Mouse (Mus musculus): Measurements from ENCODE around the gene Relt. TPM values are rescaled to one million over a fixed set of nuclear protein-coding genes. Genes with fewer than 3 reads are reported as not detected.

Relt gene
- polyA plus RNA-seq, 1 experiment from 2014 or later, result 2.4 TPM

DNA sequence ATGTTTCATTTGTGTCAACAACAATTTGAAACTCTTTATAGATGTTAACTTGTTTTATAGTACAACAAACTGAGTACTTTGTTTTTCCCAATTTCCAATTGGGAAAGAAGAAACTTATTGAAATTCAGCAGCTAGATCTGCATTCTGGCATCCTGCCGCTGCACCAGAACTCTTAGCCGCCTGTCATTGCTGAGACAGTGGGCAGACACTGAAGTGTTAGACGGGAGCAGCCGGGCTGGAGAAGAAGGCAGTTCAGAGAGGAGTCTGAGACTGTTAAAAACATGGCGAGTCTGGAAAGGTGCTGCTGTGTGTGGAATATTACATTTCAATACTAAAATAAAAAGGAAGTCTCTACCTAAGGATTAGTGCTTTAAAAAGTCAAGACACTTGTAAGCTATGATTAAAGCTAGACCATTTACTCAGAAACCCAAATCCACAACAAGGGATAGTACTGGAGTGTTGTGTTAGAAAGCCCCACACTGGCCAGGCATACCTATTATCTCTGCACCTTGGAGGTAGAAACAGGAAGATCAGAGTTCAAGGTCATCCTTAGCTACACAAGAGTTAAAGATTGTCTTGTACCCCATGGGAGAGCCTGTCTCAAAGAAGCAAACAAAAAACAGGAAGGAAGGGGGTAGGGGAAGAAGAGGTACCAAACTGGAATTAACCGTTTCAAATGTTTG, 46.3 kb downstream of the Relt start:
- WGBS, result 61% methylated on average over 6 of the region's 6 CpGs
- peak; percentile 57; the same call in 1 of the 2 replicates for ATAC-seq
- peaks cover 23% of the 10 kb centered on the region for H3K4me1 ChIP-seq

DNA sequence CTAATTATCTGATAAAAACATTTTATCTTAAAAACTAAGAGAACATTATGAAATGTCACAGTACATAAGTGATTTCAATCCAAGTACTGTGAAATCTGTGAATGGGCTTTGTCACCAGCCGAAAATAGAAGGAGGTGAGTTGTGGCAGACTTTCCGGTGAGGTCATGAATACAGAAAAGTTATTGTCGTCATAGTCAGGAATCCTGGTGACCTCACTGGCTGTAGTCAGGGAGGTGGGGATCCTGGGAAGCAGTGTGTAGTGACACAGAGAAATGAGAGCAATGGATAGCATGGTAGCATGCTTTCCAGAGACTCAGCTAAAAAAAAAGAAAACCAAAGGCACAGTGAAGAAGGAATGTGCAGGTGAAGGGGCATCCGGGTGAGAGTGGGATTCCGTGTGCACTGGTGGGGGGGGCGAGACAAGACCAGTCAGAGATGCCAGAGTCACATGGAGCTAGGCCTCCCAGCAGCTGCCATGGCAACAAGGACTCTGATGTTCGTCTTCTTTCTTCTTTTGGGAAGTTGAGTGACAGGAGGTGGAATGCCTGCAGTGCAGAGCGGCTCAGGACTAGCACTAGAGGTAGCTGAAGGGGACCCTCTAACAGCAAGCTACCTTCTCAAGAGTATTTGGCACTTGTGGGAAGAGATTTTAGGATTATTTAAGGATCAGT, 47.2 kb downstream of the Relt start:
- 27% methylated on average over 8 of the region's 8 CpGs for WGBS
- H3K9ac ChIP-seq, result no peak overlapping the region
- H3K27me3 ChIP-seq, result no peaks in the 10 kb centered on the region
- 0 out of 2 replicates have a peak, but pooled peaks cover 7% of the 10 kb centered on the region for H3K36me3 ChIP-seq (ENCODE audit: poor library complexity, severe bottlenecking)
- H3K9me3 ChIP-seq (replicated peaks), result no peaks in the 10 kb centered on the region
- H3K27ac ChIP-seq, result peak overlapping the region; percentile 57
- no peak overlapping the region for H3K4me3 ChIP-seq
- ATAC-seq, result peak; percentile 75
- peaks cover 23% of the 10 kb centered on the region for H3K4me1 ChIP-seq
- no peak overlapping the region for H3K4me2 ChIP-seq

More for the DNA sequence above, 46.3 kb downstream of the Relt start:
- H3K4me2 ChIP-seq, result no peak overlapping the region
- H3K9ac ChIP-seq, result no peak overlapping the region
- no peaks in the 10 kb centered on the region for H3K27me3 ChIP-seq
- H3K36me3 ChIP-seq (ENCODE audit: poor library complexity, severe bottlenecking), result 0 out of 2 replicates have a peak, but pooled peaks cover 6% of the 10 kb centered on the region
- no peaks in the 10 kb centered on the region for H3K9me3 ChIP-seq (replicated peaks)
- no peak overlapping the region for H3K27ac ChIP-seq
- H3K4me3 ChIP-seq, result no peak overlapping the region

DNA sequence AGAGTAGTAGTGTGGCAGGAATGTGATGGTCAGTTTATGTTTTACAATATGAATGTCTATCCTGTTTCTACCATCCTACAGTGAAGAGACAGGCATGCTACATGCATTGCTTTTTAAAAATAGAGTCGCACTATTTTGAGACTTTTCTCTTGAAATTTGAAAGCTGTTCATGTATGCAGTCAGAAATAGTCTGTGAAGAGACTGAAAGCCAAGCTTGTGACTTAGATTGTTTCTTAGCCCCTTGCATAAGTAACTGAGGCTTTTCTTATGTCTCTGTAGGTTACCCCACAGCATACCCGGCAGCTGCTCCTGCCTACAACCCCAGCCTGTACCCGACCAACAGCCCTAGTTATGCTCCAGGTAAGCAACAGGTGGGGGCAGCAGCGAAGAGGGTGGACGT, 50.6 kb downstream of the Relt start:
- 0 out of 2 replicates have a peak, but pooled peaks cover 14% of the 10 kb centered on the region for H3K36me3 ChIP-seq (ENCODE audit: poor library complexity, severe bottlenecking)
- no peak overlapping the region for H3K27ac ChIP-seq
- H3K9me3 ChIP-seq (replicated peaks), result no peaks in the 10 kb centered on the region
- H3K4me2 ChIP-seq, result no peak overlapping the region
- 93% methylated on average over 5 of the region's 5 CpGs for WGBS
- H3K27me3 ChIP-seq, result no peaks in the 10 kb centered on the region
- H3K4me3 ChIP-seq, result no peak overlapping the region
- no peak overlapping the region for H3K9ac ChIP-seq
- peaks cover 22% of the 10 kb centered on the region for H3K4me1 ChIP-seq
- ATAC-seq, result no peak

DNA sequence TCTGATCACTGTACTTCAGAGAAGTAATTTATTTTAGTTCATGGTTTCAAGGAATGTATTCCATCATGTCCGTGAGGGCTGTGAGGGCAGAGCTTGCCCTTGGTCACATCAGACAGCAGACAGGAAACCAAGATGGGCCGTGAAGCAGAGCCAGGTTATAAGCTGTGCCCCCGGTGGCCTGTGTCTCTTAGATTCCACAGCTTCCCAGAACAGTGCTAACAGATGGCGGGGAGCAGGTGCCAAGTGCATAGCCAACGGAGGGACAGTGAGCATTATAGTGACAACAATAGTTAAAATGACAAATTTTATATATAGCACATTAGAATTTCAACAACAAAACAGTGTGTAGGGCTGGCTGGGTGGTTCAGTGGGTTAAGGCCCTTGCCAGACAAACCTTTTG, 51.3 kb downstream of the Relt start:
- H3K9ac ChIP-seq, result no peak overlapping the region
- ATAC-seq, result no peak
- 0 out of 2 replicates have a peak, but pooled peaks cover 14% of the 10 kb centered on the region for H3K36me3 ChIP-seq (ENCODE audit: poor library complexity, severe bottlenecking)
- H3K9me3 ChIP-seq (replicated peaks), result no peaks in the 10 kb centered on the region
- no peaks in the 10 kb centered on the region for H3K27me3 ChIP-seq
- 78% methylated on average over 5 of the region's 5 CpGs for WGBS
- no peak overlapping the region for H3K4me3 ChIP-seq
- peaks cover 15% of the 10 kb centered on the region for H3K4me1 ChIP-seq
- H3K4me2 ChIP-seq, result no peak overlapping the region
- H3K27ac ChIP-seq, result peak overlapping the region; percentile 14; the same call in 1 of the 2 replicates

DNA sequence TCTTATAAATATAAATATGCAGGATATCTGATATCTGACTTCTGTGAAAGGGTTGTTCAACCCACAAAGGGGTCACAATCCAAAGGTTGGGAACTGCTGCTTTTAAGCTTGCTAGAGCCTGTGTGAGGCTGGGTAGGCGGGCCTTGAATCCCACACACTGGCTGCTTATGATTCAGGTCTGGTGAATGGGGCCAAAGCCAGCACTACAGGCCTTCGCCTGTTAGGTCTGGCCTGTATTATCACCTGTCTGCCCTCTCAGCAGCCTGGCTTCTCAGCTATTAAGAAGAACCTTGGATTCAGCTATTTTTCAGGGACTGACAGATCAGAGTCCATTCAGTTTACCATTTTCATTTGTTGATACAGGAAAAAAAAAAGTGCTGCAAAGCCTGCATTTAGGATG, 57.9 kb downstream of the Relt start:
- no peak for ATAC-seq
- Histone ChIP-seq H3K27me3 (no peaks in the 10 kb centered on the region), H3K27ac (no peak overlapping the region), H3K9ac (no peak overlapping the region), H3K4me2 (no peak overlapping the region), H3K36me3 (ENCODE audit: poor library complexity, severe bottlenecking) (0 out of 2 replicates have a peak, but pooled peaks cover 5% of the 10 kb centered on the region), H3K9me3 (replicated peaks) (no peaks in the 10 kb centered on the region), H3K4me1 (0 out of 2 replicates have a peak, but pooled peaks cover 2% of the 10 kb centered on the region), H3K4me3 (no peak overlapping the region)
- 63% methylated on average over 2 of the region's 2 CpGs for WGBS

DNA sequence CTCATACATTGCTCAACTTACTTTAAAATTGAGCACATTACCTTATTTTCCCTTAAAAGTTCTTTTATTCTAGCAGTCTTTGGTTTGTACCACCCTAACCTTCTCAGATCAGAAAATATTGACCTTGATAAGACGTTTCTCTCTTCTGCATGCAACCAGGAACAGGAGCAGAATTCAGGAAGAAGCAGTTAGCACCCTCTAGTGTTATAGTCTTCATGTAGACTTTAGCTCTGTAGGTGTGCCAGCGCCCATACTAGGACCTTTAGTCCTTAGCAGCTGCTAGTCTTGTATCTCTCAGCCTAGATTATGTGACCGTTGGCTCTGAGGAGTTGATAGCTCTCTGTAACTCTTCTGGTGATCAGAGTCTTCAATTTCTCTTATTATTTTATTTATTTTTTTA, 64.4 kb downstream of the Relt start:
- Histone ChIP-seq H3K4me2 (no peak overlapping the region), H3K9me3 (replicated peaks) (no peaks in the 10 kb centered on the region), H3K27ac (no peak overlapping the region), H3K9ac (no peak overlapping the region), H3K4me1 (no peaks in the 10 kb centered on the region), H3K36me3 (ENCODE audit: poor library complexity, severe bottlenecking) (no peaks in the 10 kb centered on the region), H3K4me3 (no peak overlapping the region), H3K27me3 (no peaks in the 10 kb centered on the region)
- no peak for ATAC-seq
- WGBS, result 67% methylated on average over 3 of the region's 3 CpGs

Small RNA genes within 50 kb of the gene (microRNA-seq; reads per million reads assigned to microRNA genes)
- 51.5 reads per million, percentile 41 among the genes with 10 or more reads in this experiment for gene Mir3102

Other genes starting within 250 kb of the Relt start
- 3.5 and 3.9 TPM in 2 replicates for gene Plekhb1, start 201.0 kb downstream of the Relt start, polyA plus RNA-seq (2015; fragmentation: Nextera tagmentation; extraction: Ambion mirVana)
- gene Fam168a, start 156.8 kb downstream of the Relt start, polyA plus RNA-seq (2015; fragmentation: Nextera tagmentation; extraction: Ambion mirVana), result 80.0 and 85.9 TPM in 2 replicates
- 4.4 and 4.7 TPM in 2 replicates for gene Arhgef17, start 68.7 kb upstream of the Relt start, polyA plus RNA-seq (2015; fragmentation: Nextera tagmentation; extraction: Ambion mirVana)
- gene P2ry6, start 111.2 kb upstream of the Relt start, polyA plus RNA-seq (2015; fragmentation: Nextera tagmentation; extraction: Ambion mirVana), result 1.4 and 1.5 TPM in 2 replicates
- 0.24 TPM in 1 of 2 replicates, not detected in the other for gene P2ry2, start 149.4 kb upstream of the Relt start, polyA plus RNA-seq (2015; fragmentation: Nextera tagmentation; extraction: Ambion mirVana)
- gene Fchsd2, start 229.4 kb upstream of the Relt start, polyA plus RNA-seq (2015; fragmentation: Nextera tagmentation; extraction: Ambion mirVana), result 33.1 and 33.3 TPM in 2 replicates